Comparison of ENCODE assay signal across 16 mouse cellular contexts in the genomic region with DNA sequence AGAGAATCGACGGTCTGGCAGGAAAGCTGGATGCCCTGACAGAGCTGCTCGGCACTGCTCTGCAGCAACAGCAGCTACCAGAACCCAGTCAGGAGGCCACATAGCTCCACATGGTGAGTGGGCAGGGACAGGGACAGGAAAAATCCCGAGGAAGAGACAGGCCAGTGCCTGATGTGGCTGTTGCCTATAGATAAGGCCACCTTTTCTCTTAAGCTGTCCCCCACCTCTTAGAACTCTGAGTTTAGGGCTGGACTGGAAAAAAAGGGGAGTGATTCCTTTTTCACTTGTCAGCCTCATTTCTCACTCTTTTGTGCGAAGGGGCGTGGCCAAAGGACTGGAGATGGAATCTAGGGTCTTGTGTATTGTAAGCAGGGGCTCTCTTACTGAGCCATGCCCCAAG. TPM values are rescaled to one million over a fixed set of nuclear protein-coding genes. Genes with fewer than 3 reads are reported as not detected.
DNase-seq lines count a peak whose midpoint lies in the region; ATAC-seq and TF ChIP-seq lines count a peak whose summit lies in the region.
"Had no signal": no experiment of that assay in that cellular context is flagged by ENCODE, and none has a peak within 500 bp of the region (broad histone marks: within the 10 kb centered on the region; RNA-seq: fewer than 3 reads in every experiment).

No protein-coding gene starts in this region.

- H3K9me3 ChIP-seq in forebrain, embryonic 10.5 days = no peaks in the 10 kb centered on the region
- H3K9me3 ChIP-seq in forebrain, embryonic 12.5 days = no peaks in the 10 kb centered on the region
- no peaks in the 10 kb centered on the region for H3K9me3 ChIP-seq in liver, embryonic 13.5 days (replicated peaks)
- H3K9me3 ChIP-seq: hindbrain, embryonic 13.5 days had no signal

- ATAC-seq in forebrain, embryonic 12.5 days (ENCODE audit: low FRiP score) = no peak
- ATAC-seq in liver, embryonic 13.5 days (ENCODE audit: low read depth) = peak; percentile 80
- ATAC-seq: intestine, postnatal 0 days had no signal

- WGBS in forebrain, embryonic 10.5 days = 67% methylated on average over 6 of the region's 6 CpGs
- 69% methylated on average over 6 of the region's 6 CpGs for WGBS in forebrain, embryonic 12.5 days
- WGBS in liver, embryonic 13.5 days (ENCODE audit: insufficient replicate concordance) = 27% methylated on average over 6 of the region's 6 CpGs
- 78% methylated on average over 6 of the region's 6 CpGs for WGBS in small intestine, adult 2 months

- no peak overlapping the region for H3K9ac ChIP-seq in forebrain, embryonic 12.5 days
- H3K9ac ChIP-seq in liver, embryonic 13.5 days = peak overlapping the region; percentile 66
- H3K9ac ChIP-seq: forebrain, postnatal 0 days; hindbrain, embryonic 13.5 days had no signal

- no peak for TF ChIP-seq CTCF in small intestine, adult 2 months (IDR thresholded peaks at IDR 0.05; ENCODE audit: extremely low read depth, insufficient read length, insufficient replicate concordance, low read depth, low read length)

- H3K4me3 ChIP-seq in forebrain, embryonic 10.5 days = no peak overlapping the region
- H3K4me3 ChIP-seq in forebrain, embryonic 12.5 days (replicated peaks) = no peak overlapping the region
- H3K4me3 ChIP-seq in liver, embryonic 13.5 days (replicated peaks) = peak overlapping the region; percentile 20
- H3K4me3 ChIP-seq in small intestine, adult 2 months (ENCODE audit: low read depth, low read length) = no peak overlapping the region

- TF ChIP-seq POLR2A in small intestine, adult 2 months (IDR thresholded peaks at IDR 0.05; ENCODE audit: low read depth, low read length) = no peak

- H3K4me1 ChIP-seq in forebrain, embryonic 10.5 days = peaks cover 16% of the 10 kb centered on the region
- no peaks in the 10 kb centered on the region for H3K4me1 ChIP-seq in forebrain, embryonic 12.5 days
- H3K4me1 ChIP-seq in liver, embryonic 13.5 days (replicated peaks) = peaks cover 97% of the 10 kb centered on the region
- no peaks in the 10 kb centered on the region for H3K4me1 ChIP-seq in small intestine, adult 2 months (ENCODE audit: control insufficient read depth, insufficient read depth, insufficient read length, low read length)
- H3K4me1 ChIP-seq: hindbrain, embryonic 13.5 days had no signal

- no peak overlapping the region for H3K4me2 ChIP-seq in forebrain, embryonic 12.5 days
- peak overlapping the region; percentile 35 for H3K4me2 ChIP-seq in liver, embryonic 13.5 days

- 0 out of 2 replicates have a peak, but pooled peaks cover 13% of the 10 kb centered on the region for H3K27me3 ChIP-seq in forebrain, embryonic 10.5 days (ENCODE audit: poor library complexity, severe bottlenecking)
- no peaks in the 10 kb centered on the region for H3K27me3 ChIP-seq in forebrain, embryonic 12.5 days
- no peaks in the 10 kb centered on the region for H3K27me3 ChIP-seq in liver, embryonic 13.5 days
- H3K27me3 ChIP-seq in small intestine, adult 2 months (ENCODE audit: control insufficient read depth, insufficient read depth, low read length) = no peaks in the 10 kb centered on the region

- peak overlapping the region; percentile 22; the same call in 1 of the 2 replicates for H3K27ac ChIP-seq in forebrain, embryonic 10.5 days
- H3K27ac ChIP-seq in forebrain, embryonic 12.5 days = no peak overlapping the region
- peak overlapping the region; percentile 100 for H3K27ac ChIP-seq in liver, embryonic 13.5 days
- H3K27ac ChIP-seq in small intestine, adult 2 months (ENCODE audit: insufficient read depth, low read depth, low read length) = peak overlapping the region; percentile 51; the same call in 1 of the 2 replicates
- H3K27ac ChIP-seq: hindbrain, embryonic 13.5 days had no signal

- H3K36me3 ChIP-seq in forebrain, embryonic 10.5 days (replicated peaks) = no peaks in the 10 kb centered on the region
- no peaks in the 10 kb centered on the region for H3K36me3 ChIP-seq in forebrain, embryonic 12.5 days (replicated peaks)
- peaks cover 83% of the 10 kb centered on the region for H3K36me3 ChIP-seq in liver, embryonic 13.5 days
- H3K36me3 ChIP-seq in small intestine, adult 2 months (ENCODE audit: control insufficient read depth, insufficient read depth, low read length) = peaks cover 21% of the 10 kb centered on the region
- H3K36me3 ChIP-seq: hindbrain, embryonic 13.5 days had no signal

- DNase-seq in forebrain, embryonic 10.5 days (ENCODE audit: extremely low spot score, low spot score) = no peak
- peak; percentile 42 for DNase-seq in thymus, postnatal 4 days
- no peak for DNase-seq in thymus, postnatal 10 days (ENCODE audit: low spot score in 2 of 2)
- DNase-seq in liver, embryonic 13.5 days = peak; percentile 57
- DNase-seq in right cerebral cortex, postnatal 4 days = no peak
- no peak for DNase-seq in kidney, adult 9 months
- DNase-seq: cerebellum, postnatal 25 days; forebrain, postnatal 0 days; kidney, postnatal 14 days; lung, adult 2 months had no signal

RNA-seq across cellular contexts. Expression of a gene that starts 14.0 kb away (rescaled TPM):
- polyA plus RNA-seq in forebrain, embryonic 10.5 days (2016; fragmentation: Nextera tagmentation; extraction: Ambion mirVana) = 3.8 and 5.1 TPM in 2 replicates
- 1.1 and 1.4 TPM in 2 replicates for polyA plus RNA-seq in forebrain, embryonic 12.5 days (2016; fragmentation: Nextera tagmentation; extraction: Ambion mirVana)
- polyA plus RNA-seq in liver, embryonic 13.5 days (2015; fragmentation: Nextera tagmentation; extraction: Ambion mirVana) = 126 and 128 TPM in 2 replicates
- 61.9 and 95.5 TPM in 2 replicates for polyA plus RNA-seq in small intestine, adult 2 months (2012; rRNA removed)

RNA-seq across cellular contexts. Expression of a gene that starts 15.3 kb away (rescaled TPM):
- 26.5 and 28.5 TPM in 2 replicates for polyA plus RNA-seq in forebrain, embryonic 10.5 days (2016; fragmentation: Nextera tagmentation; extraction: Ambion mirVana)
- polyA plus RNA-seq in forebrain, embryonic 12.5 days (2016; fragmentation: Nextera tagmentation; extraction: Ambion mirVana) = 25.6 and 29.1 TPM in 2 replicates
- 15.2 and 16.5 TPM in 2 replicates for polyA plus RNA-seq in liver, embryonic 13.5 days (2015; fragmentation: Nextera tagmentation; extraction: Ambion mirVana)
- polyA plus RNA-seq in small intestine, adult 2 months (2012; rRNA removed) = 29.9 and 54.2 TPM in 2 replicates

RNA-seq across cellular contexts. Expression of a gene that starts 35.1 kb away (rescaled TPM):
- not detected in 2 replicates for polyA plus RNA-seq in forebrain, embryonic 10.5 days (2016; fragmentation: Nextera tagmentation; extraction: Ambion mirVana)
- not detected in 2 replicates for polyA plus RNA-seq in forebrain, embryonic 12.5 days (2016; fragmentation: Nextera tagmentation; extraction: Ambion mirVana)
- not detected in 2 replicates for polyA plus RNA-seq in liver, embryonic 13.5 days (2015; fragmentation: Nextera tagmentation; extraction: Ambion mirVana)
- 0.06 TPM in 1 of 2 replicates, not detected in the other for polyA plus RNA-seq in small intestine, adult 2 months (2012; rRNA removed)
- polyA plus RNA-seq: forebrain, postnatal 0 days; heart, embryonic 14.5 days; hindbrain, embryonic 13.5 days; intestine, postnatal 0 days had no signal

RNA-seq across cellular contexts. Expression of a gene that starts 50.3 kb away (rescaled TPM):
- polyA plus RNA-seq in forebrain, embryonic 10.5 days (2016; fragmentation: Nextera tagmentation; extraction: Ambion mirVana) = 0.17 TPM in 1 of 2 replicates, not detected in the other
- polyA plus RNA-seq in forebrain, embryonic 12.5 days (2016; fragmentation: Nextera tagmentation; extraction: Ambion mirVana) = not detected in 2 replicates
- not detected in 2 replicates for polyA plus RNA-seq in liver, embryonic 13.5 days (2015; fragmentation: Nextera tagmentation; extraction: Ambion mirVana)
- 0.15 TPM in 1 of 2 replicates, not detected in the other for polyA plus RNA-seq in small intestine, adult 2 months (2012; rRNA removed)
- polyA plus RNA-seq: embryonic facial prominence, embryonic 14.5 days; forebrain, postnatal 0 days; heart, embryonic 14.5 days; intestine, postnatal 0 days had no signal

Comparison
In these comparisons a context has a peak if more than half of its experiments do, and no peak if none do; other contexts are left out.
1. DNase-seq: peak in thymus, postnatal 4 days (single experiment) and liver, embryonic 13.5 days (single experiment); none in forebrain, embryonic 10.5 days (single experiment), thymus, postnatal 10 days (0 of 2), right cerebral cortex, postnatal 4 days (single experiment) and kidney, adult 9 months (single experiment).
2. RNA of a gene that starts 14.0 kb away (polyA plus RNA-seq): 126 to 128 TPM in liver, embryonic 13.5 days and 61.9 to 95.5 TPM in small intestine, adult 2 months; 3.8 to 5.1 TPM in forebrain, embryonic 10.5 days and 1.1 to 1.4 TPM in forebrain, embryonic 12.5 days; every median in the first group is over 10 times any median in the second.